Mouse (Mus musculus): ENCODE measurements around the gene Exoc2. TPM values are rescaled to one million over a fixed set of nuclear protein-coding genes. Genes with fewer than 3 reads are reported as not detected.

Gene Exoc2
- polyA plus RNA-seq, 1 experiment: 10.4 TPM

DNA sequence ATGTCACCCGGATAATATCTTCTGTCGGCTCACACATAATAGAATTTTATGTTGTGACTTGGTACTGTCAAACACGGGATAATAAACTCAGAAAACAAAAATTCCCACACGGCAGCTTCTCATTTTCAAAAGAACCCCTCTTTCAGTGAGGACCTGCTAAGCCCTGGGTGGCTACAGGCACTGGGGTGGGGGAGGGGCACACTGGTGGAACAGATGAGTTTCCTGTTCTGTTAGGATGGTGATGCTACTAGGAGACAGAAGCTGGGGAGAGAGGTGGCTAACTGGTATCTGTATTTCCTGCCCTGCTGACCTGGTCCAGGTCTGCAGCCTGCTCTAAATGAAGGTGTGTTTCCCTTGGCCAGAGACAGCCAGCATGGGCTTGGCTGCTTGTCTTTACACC lies 172.0 kb downstream of the Exoc2 start:
- Histone ChIP-seq H3K4me1 (ENCODE audit: control insufficient read depth, insufficient read depth, low read length) (no peaks in the 10 kb centered on the region; the same call in none of the 2 replicates), H3K27ac (ENCODE audit: control insufficient read depth, insufficient read depth, low read depth, low read length, poor library complexity) (no peak overlapping the region), H3K4me3 (replicated peaks; ENCODE audit: control insufficient read depth, low read depth, low read length) (no peak overlapping the region)
- TF ChIP-seq POLR2A (IDR thresholded peaks at IDR 0.05; ENCODE audit: borderline replicate concordance, control insufficient read depth, low read depth, low read length): no peak
- TF ChIP-seq CTCF (IDR thresholded peaks at IDR 0.05; ENCODE audit: control insufficient read depth, insufficient read depth, low read length): no peak
- 85% methylated on average over 4 of the region's 4 CpGs for WGBS

DNA sequence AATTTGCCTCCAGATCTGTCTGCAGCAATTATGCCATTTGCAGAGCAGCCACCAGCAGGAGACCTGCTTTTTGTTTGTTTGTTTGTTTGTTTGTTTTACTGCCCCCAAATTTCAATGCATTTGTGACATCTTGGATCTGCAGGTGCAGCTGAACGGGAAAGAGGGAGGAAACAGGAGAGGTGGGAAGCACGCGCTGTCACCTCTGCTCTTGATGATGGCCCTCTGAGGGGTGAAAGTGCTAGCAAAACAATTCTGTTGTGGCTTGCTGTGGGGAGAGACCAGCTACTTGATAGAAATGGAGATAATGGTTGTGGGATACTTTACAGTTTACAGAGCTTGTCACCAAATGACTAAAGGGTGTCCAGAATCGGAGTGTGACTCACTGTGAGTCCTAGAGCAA lies 177.9 kb downstream of the Exoc2 start:
- H3K4me1 ChIP-seq (ENCODE audit: control insufficient read depth, insufficient read depth, low read length): no peaks in the 10 kb centered on the region
- TF ChIP-seq POLR2A (IDR thresholded peaks at IDR 0.05; ENCODE audit: borderline replicate concordance, control insufficient read depth, low read depth, low read length) (no peak), CTCF (IDR thresholded peaks at IDR 0.05; ENCODE audit: control insufficient read depth, insufficient read depth, low read length) (no peak)
- no peak overlapping the region for H3K27ac ChIP-seq (ENCODE audit: control insufficient read depth, insufficient read depth, low read depth, low read length, poor library complexity)
- H3K4me3 ChIP-seq (replicated peaks; ENCODE audit: control insufficient read depth, low read depth, low read length): no peak overlapping the region
- 84% methylated on average over 4 of the region's 4 CpGs for WGBS

DNA sequence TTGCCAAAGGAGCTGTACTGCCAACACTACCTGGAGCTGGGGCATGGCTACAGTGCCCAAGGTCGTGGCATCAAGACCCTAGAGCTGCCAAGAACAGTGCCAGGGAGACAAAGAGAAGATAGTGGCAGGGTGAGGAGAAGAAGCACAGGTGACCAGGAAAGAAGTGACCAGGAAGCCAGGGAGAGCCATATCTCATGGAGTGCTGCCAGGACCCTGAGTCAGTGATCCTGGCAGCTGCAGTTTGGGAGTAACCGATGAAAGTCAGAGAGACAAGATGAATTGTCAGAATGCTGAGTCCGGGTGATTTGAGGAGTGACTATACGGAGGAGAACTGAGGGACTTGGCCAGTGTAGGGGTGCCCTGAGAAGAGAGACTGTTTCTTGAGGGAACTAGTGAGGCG lies 180.3 kb downstream of the Exoc2 start:
- no peak overlapping the region for H3K27ac ChIP-seq (ENCODE audit: control insufficient read depth, insufficient read depth, low read depth, low read length, poor library complexity)
- TF ChIP-seq POLR2A (IDR thresholded peaks at IDR 0.05; ENCODE audit: borderline replicate concordance, control insufficient read depth, low read depth, low read length): no peak
- no peak for TF ChIP-seq CTCF (IDR thresholded peaks at IDR 0.05; ENCODE audit: control insufficient read depth, insufficient read depth, low read length)
- 81% methylated on average over 5 of the region's 5 CpGs for WGBS

DNA sequence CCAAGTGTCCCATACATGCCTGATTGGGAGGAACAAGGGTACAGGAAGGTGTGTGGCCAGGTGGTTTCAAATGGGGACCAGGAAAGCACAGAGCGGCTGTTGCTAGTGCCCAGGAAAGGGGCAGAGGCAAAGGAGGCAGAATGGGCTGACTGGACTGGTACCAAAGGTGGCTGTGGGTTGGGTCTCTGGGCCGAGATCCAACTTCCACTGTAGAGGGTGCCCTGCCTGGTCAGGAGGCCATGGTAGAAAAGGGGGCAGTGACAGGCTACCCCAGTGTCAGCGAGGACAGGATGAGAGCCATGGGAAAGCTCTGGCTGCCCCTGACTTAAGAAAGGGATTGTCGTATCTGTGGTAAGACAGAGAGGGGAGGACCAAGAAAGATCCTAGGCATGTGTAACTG lies 180.7 kb downstream of the Exoc2 start:
- H3K4me1 ChIP-seq (ENCODE audit: control insufficient read depth, insufficient read depth, low read length): no peaks in the 10 kb centered on the region
- TF ChIP-seq POLR2A (IDR thresholded peaks at IDR 0.05; ENCODE audit: borderline replicate concordance, control insufficient read depth, low read depth, low read length): no peak
- TF ChIP-seq CTCF (IDR thresholded peaks at IDR 0.05; ENCODE audit: control insufficient read depth, insufficient read depth, low read length): no peak
- 76% methylated on average over 4 of the region's 4 CpGs for WGBS
- no peak overlapping the region for H3K27ac ChIP-seq (ENCODE audit: control insufficient read depth, insufficient read depth, low read depth, low read length, poor library complexity)
- no peak overlapping the region for H3K4me3 ChIP-seq (replicated peaks; ENCODE audit: control insufficient read depth, low read depth, low read length)

More for the DNA sequence above, 180.3 kb downstream of the Exoc2 start:
- no peaks in the 10 kb centered on the region for H3K4me1 ChIP-seq (ENCODE audit: control insufficient read depth, insufficient read depth, low read length)
- H3K4me3 ChIP-seq (replicated peaks; ENCODE audit: control insufficient read depth, low read depth, low read length): no peak overlapping the region

DNA sequence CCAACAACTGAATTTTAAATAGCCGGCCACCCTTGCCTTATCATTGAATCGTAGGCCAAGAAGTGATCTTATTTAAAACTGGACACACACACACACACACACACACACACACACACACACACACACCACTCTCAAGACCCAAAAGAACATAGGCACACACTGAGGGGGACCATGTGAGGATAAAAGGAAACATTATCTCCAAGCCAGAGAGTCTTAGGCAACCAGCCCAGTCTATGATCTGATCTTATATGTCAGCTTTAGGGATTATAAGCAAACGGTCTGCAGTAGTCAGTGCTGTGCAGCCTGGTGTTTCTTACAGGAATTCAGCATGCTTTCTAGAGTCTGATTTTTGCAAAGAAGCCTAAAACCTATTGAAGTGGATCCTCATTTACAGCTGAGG lies 181.2 kb downstream of the Exoc2 start:
- TF ChIP-seq CTCF (IDR thresholded peaks at IDR 0.05; ENCODE audit: control insufficient read depth, insufficient read depth, low read length) (no peak), POLR2A (IDR thresholded peaks at IDR 0.05; ENCODE audit: borderline replicate concordance, control insufficient read depth, low read depth, low read length) (no peak)
- H3K27ac ChIP-seq (ENCODE audit: control insufficient read depth, insufficient read depth, low read depth, low read length, poor library complexity): no peak overlapping the region
- H3K4me3 ChIP-seq (replicated peaks; ENCODE audit: control insufficient read depth, low read depth, low read length): no peak overlapping the region
- 36% methylated on average over 3 of the region's 3 CpGs for WGBS
- H3K4me1 ChIP-seq (ENCODE audit: control insufficient read depth, insufficient read depth, low read length): no peaks in the 10 kb centered on the region

DNA sequence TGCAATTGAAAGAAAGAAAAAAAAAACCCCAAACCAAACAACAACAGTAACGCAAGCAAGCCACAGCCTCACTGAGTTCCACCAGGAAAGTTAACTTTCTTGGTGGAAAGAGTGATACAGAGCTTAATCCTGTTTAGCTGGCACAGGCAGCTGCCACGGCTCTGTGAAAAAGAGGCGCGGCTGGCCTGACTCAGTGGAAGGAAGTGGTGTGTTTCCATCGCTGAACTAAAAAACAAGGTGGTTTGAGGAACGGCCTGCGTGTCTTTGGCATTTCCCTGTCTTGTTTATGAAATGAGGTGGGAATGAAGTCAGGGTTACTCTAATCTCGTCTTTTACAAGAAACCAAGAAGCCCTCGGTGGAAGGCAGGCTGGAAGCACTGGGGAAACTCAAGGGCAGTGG lies 181.6 kb downstream of the Exoc2 start:
- Histone ChIP-seq H3K4me1 (ENCODE audit: control insufficient read depth, insufficient read depth, low read length) (no peaks in the 10 kb centered on the region), H3K27ac (ENCODE audit: control insufficient read depth, insufficient read depth, low read depth, low read length, poor library complexity) (no peak overlapping the region), H3K4me3 (replicated peaks; ENCODE audit: control insufficient read depth, low read depth, low read length) (no peak overlapping the region)
- 9% methylated on average over 9 of the region's 9 CpGs for WGBS
- TF ChIP-seq CTCF (IDR thresholded peaks at IDR 0.05; ENCODE audit: control insufficient read depth, insufficient read depth, low read length) (no peak), POLR2A (IDR thresholded peaks at IDR 0.05; ENCODE audit: borderline replicate concordance, control insufficient read depth, low read depth, low read length) (no peak)

DNA sequence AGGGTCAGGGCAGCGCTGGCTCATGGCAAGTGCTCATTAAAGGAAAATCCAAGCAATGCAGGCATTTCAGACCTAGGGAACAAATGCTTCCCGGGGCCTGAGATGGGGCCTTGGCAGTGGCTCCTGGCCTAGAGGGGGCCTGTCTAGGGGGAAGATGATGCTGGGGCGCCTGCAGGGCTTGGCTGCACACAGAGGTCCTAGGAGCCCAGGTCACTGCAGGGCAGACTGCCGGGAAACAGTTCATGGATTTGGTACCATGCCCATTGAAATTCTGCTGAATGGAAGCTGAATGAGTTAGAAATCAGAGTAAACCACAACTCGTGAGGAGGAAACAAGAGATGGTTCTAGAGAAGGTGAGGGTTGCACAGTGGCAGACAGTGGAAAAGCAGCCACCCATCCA lies 183.9 kb downstream of the Exoc2 start:
- WGBS: 66% methylated on average over 5 of the region's 5 CpGs
- TF ChIP-seq CTCF (IDR thresholded peaks at IDR 0.05; ENCODE audit: control insufficient read depth, insufficient read depth, low read length): no peak
- TF ChIP-seq POLR2A (IDR thresholded peaks at IDR 0.05; ENCODE audit: borderline replicate concordance, control insufficient read depth, low read depth, low read length): no peak
- H3K4me3 ChIP-seq (replicated peaks; ENCODE audit: control insufficient read depth, low read depth, low read length): no peak overlapping the region
- H3K27ac ChIP-seq (ENCODE audit: control insufficient read depth, insufficient read depth, low read depth, low read length, poor library complexity): no peak overlapping the region
- H3K4me1 ChIP-seq (ENCODE audit: control insufficient read depth, insufficient read depth, low read length): peaks cover 6% of the 10 kb centered on the region

DNA sequence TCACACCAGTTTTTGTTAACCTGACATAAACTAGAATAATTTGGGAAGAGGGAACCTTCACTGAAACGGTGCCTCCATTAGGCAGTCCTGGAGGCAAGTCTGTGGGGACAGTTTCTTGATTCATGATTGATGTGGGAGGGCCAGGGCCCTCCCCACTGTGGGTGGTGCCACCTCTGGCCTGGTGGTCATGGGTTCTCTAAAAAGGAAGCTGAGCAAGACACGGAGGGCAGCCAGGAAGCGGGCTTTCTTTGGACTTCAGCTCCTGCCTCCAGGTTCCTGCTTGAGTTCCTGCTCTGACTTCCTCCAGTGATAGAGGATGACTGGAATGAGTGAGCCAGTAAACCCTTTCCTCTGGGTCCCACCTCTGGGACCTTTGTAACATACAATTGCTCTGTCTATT lies 185.5 kb downstream of the Exoc2 start:
- TF ChIP-seq POLR2A (IDR thresholded peaks at IDR 0.05; ENCODE audit: borderline replicate concordance, control insufficient read depth, low read depth, low read length) (no peak), CTCF (IDR thresholded peaks at IDR 0.05; ENCODE audit: control insufficient read depth, insufficient read depth, low read length) (no peak)
- no peak overlapping the region for H3K27ac ChIP-seq (ENCODE audit: control insufficient read depth, insufficient read depth, low read depth, low read length, poor library complexity)
- no peak overlapping the region for H3K4me3 ChIP-seq (replicated peaks; ENCODE audit: control insufficient read depth, low read depth, low read length)
- H3K4me1 ChIP-seq (ENCODE audit: control insufficient read depth, insufficient read depth, low read length): peaks cover 6% of the 10 kb centered on the region
- WGBS: 38% methylated on average over 3 of the region's 3 CpGs

DNA sequence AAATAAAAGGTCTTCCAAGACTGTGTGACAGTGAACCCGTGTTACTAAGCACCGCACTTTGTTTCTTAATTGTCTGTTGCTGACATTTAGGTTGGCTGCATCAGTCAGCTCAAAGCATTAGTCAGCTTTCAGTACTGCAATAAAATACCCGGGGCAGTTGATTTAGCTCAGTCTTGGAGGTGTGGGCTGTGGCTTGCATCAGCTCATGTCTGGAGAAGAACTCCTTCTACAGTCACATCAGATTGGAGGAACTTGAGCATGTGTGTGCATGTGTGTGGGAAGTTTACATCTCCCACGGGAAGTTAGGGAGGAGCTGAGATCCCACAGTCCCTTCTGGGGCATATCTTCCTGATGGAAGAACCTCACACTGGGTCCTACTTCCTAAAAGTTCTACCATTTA lies 185.9 kb downstream of the Exoc2 start:
- no peak for TF ChIP-seq CTCF (IDR thresholded peaks at IDR 0.05; ENCODE audit: control insufficient read depth, insufficient read depth, low read length)
- TF ChIP-seq POLR2A (IDR thresholded peaks at IDR 0.05; ENCODE audit: borderline replicate concordance, control insufficient read depth, low read depth, low read length): no peak
- peaks cover 6% of the 10 kb centered on the region for H3K4me1 ChIP-seq (ENCODE audit: control insufficient read depth, insufficient read depth, low read length)
- H3K4me3 ChIP-seq (replicated peaks; ENCODE audit: control insufficient read depth, low read depth, low read length): no peak overlapping the region
- WGBS: 77% methylated on average over 4 of the region's 4 CpGs
- no peak overlapping the region for H3K27ac ChIP-seq (ENCODE audit: control insufficient read depth, insufficient read depth, low read depth, low read length, poor library complexity)

All from bone marrow, adult 2 months (tissue).